Mouse (Mus musculus) liver, embryonic 11.5 days (tissue): Measurements from ENCODE around the gene Tbc1d2. TPM values are rescaled to one million over a fixed set of nuclear protein-coding genes. Genes with fewer than 3 reads are reported as not detected.

Experiments
- ATAC-seq: fragments of 200-750 bp; cut with Nextera tagmentation; replicated peaks from 2 replicates; pipeline ENCODE4 v1.8.0; 2017; ENCODE audit warnings: moderate number of reproducible peaks, mild to moderate bottlenecking, moderate TSS enrichment, moderate library complexity; ENCODE audit not compliant: low FRiP score
- DNase-seq: peaks from one replicate; pipeline ENCODE4 v3.0.0-alpha.2; 2017; ENCODE audit warnings: low spot score
- H3K27ac ChIP-seq: fragments of 300-500 bp; sonication (generic); 2 replicates; pipeline ENCODE4 v1.5.1; 2014; ENCODE audit warnings: mild to moderate bottlenecking, low read depth, low read length, control low read depth
- H3K27me3 ChIP-seq: fragments of 300-500 bp; sonication (generic); replicated peaks from 2 replicates; pipeline ENCODE4 v1.6.1; 2014; ENCODE audit warnings: low read length, mixed read lengths; ENCODE audit not compliant: control insufficient read depth, insufficient read depth
- H3K36me3 ChIP-seq: fragments of 300-500 bp; sonication (generic); 2 replicates; pipeline ENCODE4 v1.6.1; 2014; ENCODE audit warnings: mild to moderate bottlenecking, low read length, moderate library complexity, mixed read lengths; ENCODE audit not compliant: control insufficient read depth, insufficient read depth
- H3K4me1 ChIP-seq: fragments of 300-500 bp; sonication (generic); replicated peaks from 2 replicates; pipeline ENCODE4 v1.6.1; 2014; ENCODE audit warnings: low read length, mixed read lengths; ENCODE audit not compliant: control insufficient read depth, insufficient read depth
- H3K4me2 ChIP-seq: fragments of 300-500 bp; sonication (generic); 2 replicates; pipeline ENCODE4 v1.6.1; 2014; ENCODE audit warnings: mild to moderate bottlenecking, control low read depth, moderate library complexity
- H3K4me3 ChIP-seq: fragments of 300-500 bp; sonication (generic); 2 replicates; pipeline ENCODE4 v1.5.1; 2014; ENCODE audit warnings: low read depth, low read length, control low read depth
- H3K9ac ChIP-seq: fragments of 300-500 bp; sonication (generic); 2 replicates; pipeline ENCODE4 v1.6.1; 2014; ENCODE audit warnings: low read depth, low read length, control low read depth
- H3K9me3 ChIP-seq: fragments of 300-500 bp; sonication (generic); 2 replicates; pipeline ENCODE4 v1.6.1; 2016; ENCODE audit warnings: low read length, inconsistent platforms, mixed read lengths; ENCODE audit not compliant: control insufficient read depth
- WGBS: fragments of 180-500 bp; shearing (Covaris S2); extraction: QIAGEN DNeasy Blood & Tissue Kit; methylation state at CpG from one replicate; pipeline ENCODE4 v1.1.7; 2014; 5-methylcytosine and 5-hydroxymethylcytosine counted together
- polyA plus RNA-seq: library from polyadenylated mRNA; unstranded; fragments of >200 nt; fragmentation: Nextera tagmentation; extraction: Ambion mirVana; gene quantifications from 2 replicates; pipeline ENCODE4 v1.2.1, GENCODE M21; 2014

Gene Tbc1d2
- polyA plus RNA-seq, 1 experiment from 2014 or later: 0.58 TPM

DNA sequence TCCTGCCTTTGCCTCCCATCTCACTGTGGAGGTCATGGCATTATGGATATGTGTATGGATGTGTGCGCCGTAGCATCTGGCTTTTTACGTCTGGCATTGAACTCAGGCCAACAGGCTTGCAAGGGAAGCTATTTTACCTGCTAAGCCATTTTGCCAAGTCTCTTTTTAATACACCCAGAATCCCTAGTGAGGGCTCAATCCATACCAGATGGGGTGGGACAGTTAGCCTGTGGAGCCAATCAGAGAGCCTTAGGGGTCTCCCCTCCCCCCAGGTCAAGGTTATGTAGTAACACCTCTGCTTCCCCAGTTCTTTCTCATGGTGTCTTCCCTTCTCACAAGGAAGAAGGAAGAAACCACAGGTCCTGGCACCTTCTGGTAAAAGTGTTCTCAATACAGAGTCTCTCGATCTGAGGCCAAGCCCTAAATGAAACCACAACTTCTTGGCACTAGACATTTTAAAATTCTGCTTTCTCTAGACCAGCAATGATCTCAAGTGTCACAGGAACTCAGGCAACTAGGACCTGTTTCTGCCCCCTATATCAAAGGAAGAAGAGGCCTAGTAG lies 84.5 kb downstream of the Tbc1d2 start:
- H3K9ac ChIP-seq: no peak overlapping the region
- no peaks in the 10 kb centered on the region for H3K36me3 ChIP-seq
- no peak overlapping the region for H3K4me3 ChIP-seq
- 82% methylated on average over 4 of the region's 4 CpGs for WGBS
- H3K4me1 ChIP-seq: peaks cover 5% of the 10 kb centered on the region; the same call in 1 of the 2 replicates
- ATAC-seq: no peak
- H3K4me2 ChIP-seq: no peak overlapping the region
- DNase-seq: no peak
- no peaks in the 10 kb centered on the region for H3K9me3 ChIP-seq
- H3K27ac ChIP-seq: no peak overlapping the region
- H3K27me3 ChIP-seq: no peaks in the 10 kb centered on the region

DNA sequence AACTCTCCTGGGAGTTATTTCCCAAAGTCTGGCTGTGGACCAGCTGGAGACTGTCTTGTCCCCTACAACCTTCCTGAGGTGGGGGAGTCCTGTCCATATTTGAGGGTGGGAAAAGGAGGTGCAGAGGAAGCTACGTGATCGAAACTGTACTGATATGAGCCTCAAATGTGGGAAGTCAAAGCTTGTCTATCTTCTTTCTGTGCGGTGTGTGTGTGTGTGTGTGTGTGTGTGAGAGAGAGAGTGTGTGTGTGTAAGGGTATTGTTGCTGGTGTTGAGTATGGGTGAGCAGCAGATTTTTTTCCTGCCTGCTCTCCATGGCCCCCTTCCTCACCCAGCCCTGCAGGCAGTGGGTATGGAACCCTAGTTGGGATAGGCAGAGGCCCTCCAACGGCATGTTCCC lies 85.8 kb downstream of the Tbc1d2 start:
- H3K27ac ChIP-seq: 0 out of 2 replicates have a peak overlapping the region, but pooled peaks have one; percentile 10
- no peak overlapping the region for H3K9ac ChIP-seq
- no peak for DNase-seq
- H3K36me3 ChIP-seq: no peaks in the 10 kb centered on the region
- WGBS: 57% methylated on average over 4 of the region's 4 CpGs
- H3K27me3 ChIP-seq: no peaks in the 10 kb centered on the region
- no peak overlapping the region for H3K4me3 ChIP-seq
- peak; percentile 20; the same call in 1 of the 2 replicates for ATAC-seq
- H3K9me3 ChIP-seq: no peaks in the 10 kb centered on the region
- H3K4me1 ChIP-seq: peaks cover 5% of the 10 kb centered on the region; the same call in 1 of the 2 replicates
- H3K4me2 ChIP-seq: peak overlapping the region; percentile 38

DNA sequence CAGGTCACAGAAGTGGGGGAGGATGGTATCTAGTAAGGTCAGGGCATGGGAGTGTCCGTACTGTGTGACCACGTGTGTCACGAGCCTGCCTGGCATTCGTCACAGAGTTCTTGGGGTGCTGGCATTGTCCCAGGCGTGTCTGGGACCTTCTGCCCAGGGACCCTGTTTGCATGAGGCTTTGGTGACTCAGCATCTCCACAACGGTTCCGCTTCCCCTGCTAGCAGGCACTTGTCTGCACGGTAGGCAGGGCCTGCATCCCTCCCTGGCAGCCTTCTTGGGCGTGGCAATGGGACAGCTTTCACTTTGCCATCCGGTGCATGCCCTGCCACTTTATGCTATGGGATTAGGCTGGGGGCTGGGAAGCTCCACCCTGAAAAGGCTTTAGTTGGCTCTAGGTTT lies 86.2 kb downstream of the Tbc1d2 start:
- Histone ChIP-seq H3K36me3 (no peaks in the 10 kb centered on the region), H3K27me3 (no peaks in the 10 kb centered on the region), H3K4me1 (peaks cover 5% of the 10 kb centered on the region; the same call in 1 of the 2 replicates), H3K9ac (no peak overlapping the region), H3K27ac (0 out of 2 replicates have a peak overlapping the region, but pooled peaks have one; percentile 10), H3K4me3 (no peak overlapping the region), H3K9me3 (no peaks in the 10 kb centered on the region), H3K4me2 (peak overlapping the region; percentile 38)
- 38% methylated on average over 10 of the region's 10 CpGs for WGBS
- ATAC-seq (peak; percentile 65), DNase-seq (no peak)

DNA sequence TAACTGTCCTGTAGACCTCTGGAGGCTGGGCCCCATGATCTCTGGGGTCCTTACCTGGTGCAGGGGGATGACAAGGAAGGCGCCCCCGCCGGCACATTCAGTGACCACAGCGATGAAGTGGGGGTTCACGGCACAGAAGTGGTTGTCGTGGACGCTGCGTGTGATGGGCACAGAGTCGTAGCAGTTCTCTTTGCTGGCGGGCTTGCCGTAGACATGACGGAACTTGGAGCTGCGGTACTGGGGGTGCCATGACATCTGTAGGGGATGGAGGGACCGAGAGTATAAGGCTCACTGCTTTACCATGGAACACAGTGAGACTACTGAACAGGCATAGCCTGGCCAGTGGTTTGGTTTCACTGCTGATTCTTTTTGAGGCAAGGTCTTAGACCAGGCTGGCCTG lies 87.2 kb downstream of the Tbc1d2 start:
- no peaks in the 10 kb centered on the region for H3K36me3 ChIP-seq
- no peak overlapping the region for H3K4me2 ChIP-seq
- ATAC-seq (no peak), DNase-seq (no peak)
- H3K9me3 ChIP-seq: no peaks in the 10 kb centered on the region
- no peak overlapping the region for H3K4me3 ChIP-seq
- H3K27ac ChIP-seq: no peak overlapping the region
- H3K4me1 ChIP-seq: peaks cover 5% of the 10 kb centered on the region; the same call in 1 of the 2 replicates
- WGBS: 93% methylated on average over 14 of the region's 14 CpGs
- no peaks in the 10 kb centered on the region for H3K27me3 ChIP-seq
- H3K9ac ChIP-seq: no peak overlapping the region

DNA sequence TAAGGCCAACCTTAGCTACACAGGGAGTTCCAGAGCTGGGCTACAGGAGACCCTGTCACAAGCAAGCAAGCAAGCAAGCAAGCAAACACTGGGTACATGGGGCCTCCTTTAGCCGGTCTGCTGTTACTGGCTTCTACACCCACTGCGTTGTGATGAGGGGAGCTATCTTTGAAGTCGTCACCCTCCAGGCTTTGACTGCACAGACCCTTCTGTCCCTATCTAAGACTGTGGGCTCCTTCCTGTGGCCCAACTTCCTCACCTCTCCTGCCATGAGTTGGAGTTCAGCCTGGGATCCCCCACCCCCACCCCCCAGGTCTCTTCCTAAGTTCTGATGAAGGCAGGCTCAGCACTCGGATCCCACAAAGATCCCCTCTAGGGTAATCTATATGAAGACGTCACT lies 88.0 kb downstream of the Tbc1d2 start:
- H3K36me3 ChIP-seq: no peaks in the 10 kb centered on the region
- 42% methylated on average over 5 of the region's 5 CpGs for WGBS
- H3K27me3 ChIP-seq: no peaks in the 10 kb centered on the region
- H3K9ac ChIP-seq: no peak overlapping the region
- H3K4me3 ChIP-seq: no peak overlapping the region
- no peak for DNase-seq
- no peak for ATAC-seq
- no peak overlapping the region for H3K27ac ChIP-seq
- peaks cover 5% of the 10 kb centered on the region; the same call in 1 of the 2 replicates for H3K4me1 ChIP-seq
- H3K4me2 ChIP-seq: no peak overlapping the region
- H3K9me3 ChIP-seq: no peaks in the 10 kb centered on the region

DNA sequence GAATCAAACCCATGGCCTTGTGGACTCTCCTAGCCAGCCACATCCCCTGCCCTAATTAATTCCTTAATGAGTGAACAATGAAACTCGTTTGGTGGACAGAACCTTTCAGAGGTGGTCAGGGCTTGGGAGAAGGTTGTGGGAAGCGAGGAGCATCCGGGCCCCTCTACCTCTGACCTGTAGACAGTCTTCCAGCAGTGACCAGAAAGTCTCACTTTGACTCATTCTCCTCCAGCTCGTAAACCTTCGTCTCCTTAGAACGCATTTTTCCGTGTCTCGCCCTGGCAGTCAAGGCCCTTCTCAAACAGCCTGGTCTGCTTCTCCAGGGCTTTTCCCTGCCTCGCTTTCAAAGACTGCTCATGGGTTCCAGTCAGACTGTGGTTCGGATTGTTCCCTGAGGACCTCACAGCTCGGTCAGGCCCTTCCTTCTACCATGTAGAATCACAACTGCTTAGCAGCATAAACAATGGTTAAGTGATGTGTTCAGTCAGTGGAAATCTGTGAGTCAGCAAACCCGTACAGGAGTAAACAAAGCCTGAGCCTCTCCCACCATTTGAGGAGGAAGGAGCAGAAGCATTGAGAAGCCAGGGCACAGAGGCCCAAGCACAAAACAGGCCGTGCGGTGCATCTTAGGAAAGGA lies 89.8 kb downstream of the Tbc1d2 start:
- ATAC-seq (no peak), DNase-seq (no peak)
- H3K36me3 ChIP-seq: no peaks in the 10 kb centered on the region
- no peak overlapping the region for H3K4me2 ChIP-seq
- no peak overlapping the region for H3K9ac ChIP-seq
- H3K27ac ChIP-seq: no peak overlapping the region
- no peaks in the 10 kb centered on the region for H3K27me3 ChIP-seq
- WGBS: 81% methylated on average over 14 of the region's 14 CpGs
- peaks cover 5% of the 10 kb centered on the region; the same call in 1 of the 2 replicates for H3K4me1 ChIP-seq
- no peak overlapping the region for H3K4me3 ChIP-seq
- no peaks in the 10 kb centered on the region for H3K9me3 ChIP-seq

DNA sequence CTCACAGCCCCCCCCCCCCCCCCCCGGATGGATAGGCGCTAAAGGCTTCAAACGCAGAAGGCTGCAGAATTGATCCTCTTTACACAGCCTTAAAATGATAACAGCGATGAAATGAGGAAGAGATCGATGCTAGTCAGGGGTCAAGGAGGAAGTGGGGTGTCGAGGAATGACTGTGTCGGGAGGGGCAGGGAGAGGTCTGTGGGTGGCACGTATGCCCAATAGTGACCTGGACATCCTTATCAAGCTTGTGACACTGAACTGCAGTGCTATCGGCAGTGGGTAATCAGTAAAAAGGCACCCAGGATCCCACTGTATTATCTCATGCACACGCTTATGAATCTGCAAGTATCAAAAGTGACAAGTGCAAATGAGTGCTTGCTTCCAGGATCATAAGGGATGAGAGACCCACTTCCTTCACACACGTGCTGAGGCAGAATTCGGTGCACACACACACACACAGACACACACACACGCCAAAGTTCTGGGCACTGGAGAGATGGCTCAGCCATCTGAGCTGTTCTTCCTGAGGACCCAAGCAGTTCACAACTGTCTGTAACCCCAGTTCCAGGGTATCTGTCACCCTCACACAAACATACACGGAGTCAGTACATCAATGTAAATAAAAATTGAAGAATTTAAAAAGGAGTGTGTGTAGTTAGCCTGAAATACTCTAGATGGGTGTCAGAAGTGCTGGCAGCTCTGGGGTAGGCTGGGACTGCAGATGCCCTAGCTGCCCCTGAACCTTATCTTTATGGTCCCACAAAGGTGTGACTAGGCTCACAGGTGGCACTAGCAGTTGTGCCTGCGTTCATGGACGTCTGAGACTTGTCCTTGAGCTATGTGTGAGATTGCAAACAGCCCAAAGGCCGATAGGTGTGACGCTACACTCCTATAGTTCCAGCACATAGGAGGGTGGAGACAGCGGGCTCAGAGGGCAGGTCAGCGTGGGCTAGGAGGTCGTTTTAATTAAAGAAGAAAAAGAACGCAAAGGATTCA lies 91.0 kb downstream of the Tbc1d2 start:
- Histone ChIP-seq H3K27ac (no peak overlapping the region), H3K4me2 (peak overlapping the region; percentile 23; the same call in 1 of the 2 replicates), H3K36me3 (no peaks in the 10 kb centered on the region), H3K9ac (no peak overlapping the region), H3K9me3 (no peaks in the 10 kb centered on the region), H3K27me3 (no peaks in the 10 kb centered on the region), H3K4me3 (no peak overlapping the region), H3K4me1 (peaks cover 3% of the 10 kb centered on the region)
- 44% methylated on average over 22 of the region's 22 CpGs for WGBS
- no peak for DNase-seq
- no peak for ATAC-seq

DNA sequence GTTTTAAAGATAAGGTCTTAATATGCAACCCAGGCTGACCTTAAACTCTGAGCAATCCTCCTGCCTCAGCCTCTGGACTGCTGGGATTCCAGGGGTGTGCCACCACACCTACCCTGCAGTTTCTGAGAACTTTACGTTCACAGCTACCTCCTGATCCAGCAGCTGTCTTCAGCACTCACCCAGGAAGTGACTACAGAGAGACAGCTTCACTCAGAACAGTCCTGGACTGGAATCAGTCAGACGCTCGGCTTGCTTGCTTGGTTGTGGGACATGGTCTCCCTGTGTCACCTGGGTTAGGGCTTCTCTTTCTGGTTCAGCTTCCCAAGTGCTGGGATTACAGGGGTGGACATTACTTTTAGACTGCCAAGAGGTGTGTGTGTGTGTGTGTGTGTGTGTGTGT lies 93.1 kb downstream of the Tbc1d2 start:
- Histone ChIP-seq H3K36me3 (no peaks in the 10 kb centered on the region), H3K4me1 (no peaks in the 10 kb centered on the region; the same call in none of the 2 replicates), H3K4me2 (no peak overlapping the region), H3K27me3 (no peaks in the 10 kb centered on the region), H3K27ac (no peak overlapping the region), H3K9ac (no peak overlapping the region), H3K9me3 (no peaks in the 10 kb centered on the region), H3K4me3 (no peak overlapping the region)
- no peak for DNase-seq
- no peak for ATAC-seq
- WGBS: 80% methylated on average over 3 of the region's 3 CpGs
